Mouse (Mus musculus) spleen, postnatal 36 days (tissue): ENCODE results near the gene Wfdc8.
"Not testable (repeated sequence)": the region's sequence is repeated elsewhere in the genome, so short reads cannot be mapped to it uniquely, and the experiment has no call there.

Experiments
- DNase-seq, 2 experiments: peaks; one replicate each; pipeline ENCODE4 v3.0.0; 2022; ENCODE audit warnings: low spot score in 2 of 2, mixed read lengths in 1 of 2

The Wfdc8 gene

DNA sequence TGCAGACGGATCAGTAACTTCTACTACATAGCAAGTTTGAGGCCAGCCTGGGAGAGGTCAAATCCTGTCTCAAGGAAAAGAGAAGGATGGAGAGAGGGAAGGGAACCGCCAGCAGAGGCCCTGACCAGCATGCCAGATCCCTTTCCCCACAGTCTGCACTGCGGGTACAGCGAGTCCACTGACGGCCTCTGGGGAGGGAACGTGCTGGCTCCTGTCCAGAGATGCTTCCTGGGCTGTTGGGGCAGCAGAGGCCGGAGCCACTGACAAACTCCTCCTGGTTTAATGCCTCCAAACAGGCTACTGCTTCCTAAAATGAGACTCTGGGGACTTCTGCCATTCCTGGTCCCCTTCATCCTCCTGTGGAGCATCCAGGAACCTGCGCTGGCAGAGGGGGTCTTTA, at the start of gene Wfdc8, which contains the start of gene Wfdc6b:
Gene Wfdc8 (minus strand): TSS at position 156 of the 400 bp plus-strand sequence.
Gene Wfdc6b (plus strand): TSS at position 52 of the 400 bp plus-strand sequence.
- not testable (repeated sequence) for DNase-seq

DNA sequence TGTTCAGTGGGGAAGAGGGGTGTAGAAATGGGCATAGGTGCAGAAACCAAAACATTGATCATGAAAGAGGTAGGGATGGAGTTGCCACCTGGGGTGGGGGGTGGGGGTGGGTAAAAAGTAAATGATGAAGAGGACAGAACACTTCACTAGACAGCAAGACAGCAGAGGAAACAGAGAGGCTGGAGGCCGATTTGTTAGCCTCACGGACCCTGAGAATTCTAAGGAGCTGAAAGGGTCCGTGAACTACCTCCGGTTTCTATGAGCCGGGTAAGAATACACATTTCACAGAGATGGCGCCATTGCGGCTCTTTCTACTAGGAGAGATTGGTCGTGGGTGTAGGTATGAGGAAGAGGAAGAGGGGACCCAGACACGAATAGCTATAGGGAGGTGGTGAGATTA, 43.1 kb upstream of the Wfdc8 start, which contains the start of gene Wfdc9:
Gene Wfdc9 (minus strand): TSS at position 101 of the 400 bp plus-strand sequence.
- no peak for DNase-seq

- DNase-seq = peak; percentile 25 to 35
These were observed 42.4 kb upstream of the Wfdc8 start, which contains the start of gene Wfdc10 for GRCm38 (mm10) chr2:164655858-164656257. Gene Wfdc10, plus strand, starts transcription at chr2:164656046.

- no peak for DNase-seq
These were observed 28.7 kb upstream of the Wfdc8 start for GRCm38 (mm10) chr2:164641881-164642673.

DNA sequence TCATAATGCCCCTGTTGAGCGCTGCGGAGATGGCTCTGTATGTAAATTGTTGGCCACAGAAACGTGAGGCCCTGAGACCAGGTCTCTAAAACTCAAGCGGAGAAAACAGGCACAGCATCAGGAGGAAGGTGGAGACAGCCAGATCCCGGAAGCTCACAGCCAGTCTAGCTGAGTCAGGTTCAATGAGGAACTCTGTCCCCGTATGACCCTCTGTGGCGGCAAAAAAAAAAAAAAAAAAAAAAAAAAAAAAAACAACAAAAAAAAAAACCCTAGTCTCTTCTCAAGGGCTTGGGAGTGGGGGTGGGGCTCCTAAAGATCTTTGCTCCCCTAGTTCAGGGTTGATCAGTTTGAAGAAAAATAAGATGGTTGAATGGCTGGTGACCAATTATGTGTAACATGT, 27.7 kb upstream of the Wfdc8 start:
- DNase-seq = peak; percentile 13 to 26

- DNase-seq = no peak
These were observed 25.3 kb upstream of the Wfdc8 start, which contains the start of gene Wfdc16 for GRCm38 (mm10) chr2:164638696-164639095. Gene Wfdc16, minus strand, starts transcription at chr2:164638796.

GRCm38 (mm10) chr2:164635266-164635665, 21.8 kb upstream of the Wfdc8 start:
- DNase-seq = no peak

- no peak for DNase-seq
These were observed 8.3 kb upstream of the Wfdc8 start for GRCm38 (mm10) chr2:164621775-164622174.

DNA sequence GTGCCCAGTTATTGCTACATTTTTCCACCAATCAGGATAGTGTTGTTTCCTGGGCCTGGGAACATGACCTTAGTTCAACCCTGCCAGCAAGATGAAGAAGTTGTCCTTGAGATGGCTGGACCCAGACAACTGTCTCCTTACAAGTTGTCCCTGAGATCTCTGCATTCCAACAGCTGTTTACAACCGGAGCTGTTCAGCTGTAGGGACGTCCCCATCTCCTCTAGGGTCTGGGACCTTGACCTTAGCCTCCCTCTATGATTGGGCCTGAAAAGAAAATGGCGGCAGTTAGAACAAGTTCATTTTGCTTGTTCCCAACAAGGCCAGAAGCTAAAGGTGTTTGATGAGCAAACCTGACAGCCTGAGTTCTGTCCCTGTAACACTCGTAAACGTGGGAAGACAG, 5.6 kb upstream of the Wfdc8 start:
- DNase-seq = no peak

- no peak for DNase-seq
These were observed 2.0 kb upstream of the Wfdc8 start for GRCm38 (mm10) chr2:164615386-164615785.

DNA sequence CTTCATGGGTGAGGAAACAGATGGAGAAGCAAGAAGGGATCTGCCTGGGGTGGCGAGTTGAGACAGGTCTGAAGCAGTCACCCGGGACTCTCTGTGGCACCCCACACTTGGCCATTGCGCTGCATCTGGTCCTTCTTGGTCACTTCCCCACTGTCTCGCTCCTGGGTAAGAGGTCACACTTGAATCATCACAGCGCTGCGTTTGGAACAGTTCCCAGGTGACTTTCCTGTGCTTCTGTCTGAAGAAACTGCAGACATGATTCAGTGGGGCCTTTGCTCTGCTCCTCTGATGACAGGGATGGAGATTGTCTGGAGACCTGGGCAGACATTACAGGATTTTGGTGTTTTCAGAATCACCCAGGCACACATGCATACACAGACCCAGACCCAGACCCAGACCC, 4.6 kb downstream of the Wfdc8 start:
- DNase-seq = no peak

DNA sequence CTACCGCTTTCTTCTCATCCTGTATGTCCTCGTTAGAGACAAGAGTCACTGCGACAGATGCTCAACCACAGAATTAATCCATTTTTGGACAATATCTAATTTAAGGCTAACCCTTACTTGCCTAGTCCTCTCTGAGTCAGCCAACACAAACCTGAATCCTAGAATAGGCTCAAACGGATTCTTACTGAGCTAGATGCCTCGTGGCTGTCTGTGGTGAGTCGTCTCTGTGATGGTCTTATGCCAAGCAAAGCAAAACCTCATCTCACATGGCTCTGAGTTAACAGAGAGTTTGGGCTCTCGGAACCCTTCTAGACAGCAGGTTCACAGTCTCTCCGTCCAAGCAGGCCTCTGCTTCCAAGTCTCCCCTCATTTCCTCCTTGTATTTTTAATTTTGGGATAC, 9.0 kb downstream of the Wfdc8 start:
- DNase-seq = no peak

GRCm38 (mm10) chr2:164603482-164603881, 9.9 kb downstream of the Wfdc8 start:
- no peak for DNase-seq

GRCm38 (mm10) chr2:164600179-164600578, 13.2 kb downstream of the Wfdc8 start:
- no peak for DNase-seq

GRCm38 (mm10) chr2:164593494-164593893, 19.9 kb downstream of the Wfdc8 start, which contains the start of gene Eppin:
Gene Eppin, minus strand, starts transcription at chr2:164593594.
- DNase-seq = no peak

DNA sequence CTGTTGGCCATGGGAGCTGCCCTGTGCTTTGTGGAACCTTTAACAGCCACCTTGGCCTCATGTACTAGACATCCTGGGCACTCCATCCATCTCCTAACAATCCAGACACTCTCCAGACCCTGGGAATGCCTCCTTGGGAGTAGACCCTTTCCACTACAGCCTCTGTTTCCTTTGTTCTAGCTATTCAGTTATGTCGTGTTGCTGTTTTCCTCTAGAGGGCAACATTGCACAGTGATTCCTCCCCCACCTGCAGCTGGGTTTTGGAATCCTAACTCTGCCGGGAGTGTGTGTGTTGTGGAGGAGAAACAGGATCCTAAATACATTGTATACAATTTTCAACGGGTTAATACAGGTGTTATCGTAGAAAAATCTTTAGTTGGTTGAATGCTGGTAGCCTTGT, 21.4 kb downstream of the Wfdc8 start:
- no peak for DNase-seq

GRCm38 (mm10) chr2:164585025-164585725, 28.3 kb downstream of the Wfdc8 start, which contains the start of gene Wfdc6a:
Gene Wfdc6a, minus strand, starts transcription at chr2:164585447.
- DNase-seq = not testable (repeated sequence)

DNA sequence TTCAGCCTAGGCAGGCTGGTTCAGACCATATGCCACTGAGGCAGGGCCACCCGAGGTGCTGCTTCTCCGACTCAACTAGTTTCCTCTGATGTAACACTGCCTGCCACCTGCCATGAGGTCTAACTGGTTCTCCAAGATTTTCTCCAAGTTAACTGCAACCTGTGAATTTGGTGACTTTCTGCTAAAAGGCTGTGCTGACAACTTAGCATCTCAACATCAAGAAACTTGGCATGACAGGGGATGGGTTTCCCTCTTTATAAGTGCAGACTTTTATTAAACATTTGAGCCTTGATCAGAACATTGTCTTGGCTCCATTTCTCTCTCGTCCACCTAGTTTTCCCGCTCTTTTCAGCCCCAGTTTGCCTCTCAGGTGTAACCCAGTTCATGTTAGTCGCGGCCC, 40.1 kb downstream of the Wfdc8 start, which contains the start of gene Spint3:
Gene Spint3 (minus strand): TSS at position 101 of the 400 bp plus-strand sequence.
- not testable (repeated sequence) for DNase-seq

DNA sequence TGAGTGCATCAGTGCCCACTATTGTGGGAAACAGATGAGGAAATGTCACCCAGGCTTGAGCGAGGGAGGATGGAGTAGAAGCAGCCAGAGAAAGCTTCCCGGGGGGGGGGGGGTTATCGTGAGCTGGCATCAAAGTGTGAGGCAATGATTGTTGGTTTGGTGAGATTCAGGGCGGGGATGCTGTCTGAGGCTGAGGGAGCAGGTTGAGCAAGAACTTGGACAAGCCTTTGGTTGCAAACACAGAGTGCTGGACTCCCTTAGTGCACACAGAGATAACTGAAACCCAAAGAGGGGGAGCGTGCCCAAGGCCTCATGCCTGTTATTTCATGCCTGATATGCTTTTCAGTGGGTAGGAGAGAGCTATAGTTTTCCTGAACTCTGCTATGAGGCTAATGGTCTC, 46.0 kb downstream of the Wfdc8 start:
- DNase-seq = no peak

DNA sequence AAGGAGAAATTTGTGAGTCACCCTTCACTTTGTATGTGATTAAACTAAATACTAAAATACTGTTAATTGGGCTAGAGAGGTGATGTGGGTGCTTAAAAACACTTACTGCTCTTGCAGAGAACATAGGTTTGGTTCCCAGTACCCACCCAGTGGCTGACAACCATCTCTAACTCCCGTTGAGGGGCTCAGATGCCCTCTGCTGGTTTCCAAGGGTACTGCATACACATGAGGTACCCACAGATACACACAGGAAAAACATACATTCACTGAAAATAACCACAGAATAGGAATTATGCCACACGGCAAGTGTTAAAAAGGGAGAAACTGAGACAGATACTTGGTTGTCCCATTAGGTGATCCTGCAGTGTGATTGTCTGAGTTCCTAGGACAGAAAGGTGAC, 46.4 kb downstream of the Wfdc8 start:
- DNase-seq = no peak

DNA sequence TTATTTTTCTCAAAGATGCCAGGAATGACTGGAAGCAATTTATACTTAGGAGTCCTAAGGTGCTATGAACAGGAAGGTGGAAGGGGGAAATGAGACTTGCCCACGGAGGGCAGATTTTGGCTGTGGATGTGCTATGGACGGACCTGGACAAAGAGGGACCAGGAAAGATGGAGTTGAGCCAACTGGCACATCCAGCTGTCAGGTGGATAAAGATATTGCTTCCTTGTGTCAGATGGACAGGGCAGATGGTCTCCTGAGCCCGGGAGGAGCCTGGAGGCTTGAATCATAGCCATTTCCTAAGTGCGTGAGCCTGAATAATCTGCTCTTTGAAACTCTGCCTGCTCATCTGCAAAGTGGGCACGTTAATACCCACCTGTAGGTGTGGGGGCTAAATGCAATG, 49.1 kb downstream of the Wfdc8 start:
- no peak for DNase-seq

DNA sequence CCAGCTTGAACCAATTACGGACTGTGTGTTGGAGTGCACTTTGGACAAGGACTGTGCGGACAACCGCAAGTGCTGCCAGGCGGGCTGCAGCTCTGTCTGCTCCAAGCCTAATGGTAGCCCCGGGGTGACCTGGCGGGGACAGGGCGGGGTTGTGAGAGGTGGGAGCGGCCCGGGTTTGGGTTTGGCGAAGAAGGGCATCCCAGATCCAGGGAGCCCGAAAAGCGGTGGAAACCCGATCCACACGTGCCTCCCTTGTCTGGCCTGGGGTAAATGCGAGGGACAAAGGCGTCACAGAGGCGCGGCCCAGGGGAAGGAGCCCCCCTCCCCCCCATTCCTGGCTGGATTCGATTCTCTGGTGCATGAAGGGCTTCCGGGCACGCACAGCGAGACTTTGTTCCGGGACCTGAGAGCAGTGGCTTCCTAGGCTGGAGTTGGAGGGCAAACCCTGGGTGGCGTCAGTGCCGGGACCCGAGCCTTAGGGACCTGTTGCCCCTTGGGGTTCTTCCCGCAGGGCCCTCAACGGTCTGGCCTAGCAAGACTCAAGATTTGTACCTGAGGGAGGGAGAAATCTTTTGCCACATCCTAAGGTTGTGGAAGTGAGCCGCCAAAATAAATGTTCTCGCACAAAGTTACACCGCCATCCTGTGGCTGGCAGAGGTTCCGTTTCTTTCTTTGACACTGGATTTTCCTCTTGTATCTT, 49.9 kb downstream of the Wfdc8 start:
- DNase-seq = no peak
